Mouse (Mus musculus) hindbrain, embryonic 12.5 days (tissue): ENCODE data around the gene Chrna9. TPM values are rescaled to one million over a fixed set of nuclear protein-coding genes. Genes with fewer than 3 reads are reported as not detected.
"Not testable (repeated sequence)": the region's sequence is repeated elsewhere in the genome, so short reads cannot be mapped to it uniquely, and the experiment has no call there.

ENCODE experiments used
- ATAC-seq: fragments of 200-750 bp; cut with Nextera tagmentation; 2 replicates; pipeline ENCODE4 v1.8.0; 2017; ENCODE audit warnings: moderate TSS enrichment; ENCODE audit not compliant: low FRiP score
- H3K27ac ChIP-seq: fragments of 300-500 bp; sonication (generic); 2 replicates; pipeline ENCODE4 v1.5.1; 2016; ENCODE audit warnings: mild to moderate bottlenecking
- H3K27me3 ChIP-seq: fragments of 300-500 bp; sonication (generic); 2 replicates; pipeline ENCODE4 v1.6.1; 2016; ENCODE audit warnings: mild to moderate bottlenecking
- H3K36me3 ChIP-seq: fragments of 300-500 bp; sonication (generic); 2 replicates; pipeline ENCODE4 v1.6.1; 2016; ENCODE audit warnings: mild to moderate bottlenecking
- H3K4me1 ChIP-seq: fragments of 300-500 bp; sonication (generic); 2 replicates; pipeline ENCODE4 v1.6.1; 2016
- H3K4me2 ChIP-seq: fragments of 300-500 bp; sonication (generic); replicated peaks from 2 replicates; pipeline ENCODE4 v1.6.1; 2016; ENCODE audit warnings: mild to moderate bottlenecking
- H3K4me3 ChIP-seq: fragments of 300-500 bp; sonication (generic); 2 replicates; pipeline ENCODE4 v1.5.1; 2016; ENCODE audit warnings: mild to moderate bottlenecking
- H3K9ac ChIP-seq: fragments of 300-500 bp; sonication (generic); 2 replicates; pipeline ENCODE4 v1.6.1; 2016; ENCODE audit warnings: mild to moderate bottlenecking, moderate library complexity
- H3K9me3 ChIP-seq: fragments of 300-500 bp; sonication (generic); replicated peaks from 2 replicates; pipeline ENCODE4 v1.6.1; 2016; ENCODE audit warnings: mild to moderate bottlenecking
- WGBS: fragments of 180-500 bp; shearing (Covaris S2); methylation state at CpG from one replicate; pipeline ENCODE4 v1.1.7; 2016; 5-methylcytosine and 5-hydroxymethylcytosine counted together
- polyA plus RNA-seq: library from polyadenylated mRNA; unstranded; fragments of >200 nt; fragmentation: Nextera tagmentation; extraction: Ambion mirVana; gene quantifications from 2 replicates; pipeline ENCODE4 v1.2.1, GENCODE M21; 2016

The Chrna9 gene
- polyA plus RNA-seq, 1 experiment from 2014 or later = 0.19 TPM

GRCm38 (mm10) chr5:65967091-65967490 lies 32.4 kb downstream of the Chrna9 start:
- H3K4me3 ChIP-seq = no peak overlapping the region
- H3K9ac ChIP-seq = no peak overlapping the region
- 62% methylated on average over 12 of the region's 12 CpGs for WGBS
- H3K36me3 ChIP-seq = no peaks in the 10 kb centered on the region
- no peak overlapping the region for H3K4me2 ChIP-seq
- no peaks in the 10 kb centered on the region for H3K27me3 ChIP-seq
- no peaks in the 10 kb centered on the region for H3K4me1 ChIP-seq
- no peak overlapping the region for H3K27ac ChIP-seq
- no peaks in the 10 kb centered on the region for H3K9me3 ChIP-seq
- ATAC-seq = no peak

- WGBS = 90% methylated on average over 3 of the region's 3 CpGs
- H3K4me1 ChIP-seq = no peaks in the 10 kb centered on the region
- ATAC-seq = no peak
- no peaks in the 10 kb centered on the region for H3K36me3 ChIP-seq
- no peak overlapping the region for H3K9ac ChIP-seq
- no peaks in the 10 kb centered on the region for H3K27me3 ChIP-seq
- H3K9me3 ChIP-seq = no peaks in the 10 kb centered on the region
- no peak overlapping the region for H3K4me3 ChIP-seq
- H3K27ac ChIP-seq = no peak overlapping the region
- H3K4me2 ChIP-seq = no peak overlapping the region
Measured at GRCm38 (mm10) chr5:65968004-65968403, 33.3 kb downstream of the Chrna9 start.

GRCm38 (mm10) chr5:65973189-65973588 lies 38.5 kb downstream of the Chrna9 start:
- no peaks in the 10 kb centered on the region for H3K4me1 ChIP-seq
- no peaks in the 10 kb centered on the region for H3K9me3 ChIP-seq
- WGBS = 78% methylated on average over 2 of the region's 2 CpGs
- no peak overlapping the region for H3K9ac ChIP-seq
- no peak overlapping the region for H3K4me3 ChIP-seq
- no peaks in the 10 kb centered on the region for H3K27me3 ChIP-seq
- no peaks in the 10 kb centered on the region for H3K36me3 ChIP-seq
- no peak overlapping the region for H3K4me2 ChIP-seq
- ATAC-seq = no peak
- H3K27ac ChIP-seq = no peak overlapping the region

- Histone ChIP-seq H3K27me3 (no peaks in the 10 kb centered on the region), H3K9ac (no peak overlapping the region), H3K9me3 (no peaks in the 10 kb centered on the region), H3K4me1 (no peaks in the 10 kb centered on the region), H3K27ac (no peak overlapping the region), H3K36me3 (no peaks in the 10 kb centered on the region), H3K4me2 (no peak overlapping the region), H3K4me3 (no peak overlapping the region)
- no peak for ATAC-seq
- WGBS = 92% methylated on average over 12 of the region's 13 CpGs
Measured at GRCm38 (mm10) chr5:65975731-65976130, 41.0 kb downstream of the Chrna9 start.

- H3K4me3 ChIP-seq = no peak overlapping the region
- no peak overlapping the region for H3K9ac ChIP-seq
- ATAC-seq = no peak
- H3K9me3 ChIP-seq = no peaks in the 10 kb centered on the region
- H3K36me3 ChIP-seq = no peaks in the 10 kb centered on the region
- no peaks in the 10 kb centered on the region for H3K4me1 ChIP-seq
- H3K27ac ChIP-seq = no peak overlapping the region
- H3K27me3 ChIP-seq = no peaks in the 10 kb centered on the region
- 90% methylated on average over 5 of the region's 5 CpGs for WGBS
- no peak overlapping the region for H3K4me2 ChIP-seq
Measured at GRCm38 (mm10) chr5:65986426-65986825, 51.7 kb downstream of the Chrna9 start.

- 74% methylated on average over 3 of the region's 3 CpGs for WGBS
- H3K4me1 ChIP-seq, H3K36me3 ChIP-seq, H3K27me3 ChIP-seq, H3K9me3 ChIP-seq, H3K4me3 ChIP-seq, H3K27ac ChIP-seq, ATAC-seq, H3K4me2 ChIP-seq, H3K9ac ChIP-seq: not testable (repeated sequence)
Measured at GRCm38 (mm10) chr5:65987004-65987403, 52.3 kb downstream of the Chrna9 start.

- no peak for ATAC-seq
- H3K4me1 ChIP-seq = no peaks in the 10 kb centered on the region
- no peaks in the 10 kb centered on the region for H3K27me3 ChIP-seq
- no peak overlapping the region for H3K9ac ChIP-seq
- H3K4me2 ChIP-seq = no peak overlapping the region
- H3K9me3 ChIP-seq = no peaks in the 10 kb centered on the region
- H3K4me3 ChIP-seq = no peak overlapping the region
- WGBS = 90% methylated on average over 2 of the region's 2 CpGs
- H3K36me3 ChIP-seq = no peaks in the 10 kb centered on the region
- H3K27ac ChIP-seq = no peak overlapping the region
Measured at GRCm38 (mm10) chr5:65991191-65991590, 56.5 kb downstream of the Chrna9 start.

GRCm38 (mm10) chr5:65994643-65995042 lies 59.9 kb downstream of the Chrna9 start:
- no peak for ATAC-seq
- Histone ChIP-seq H3K4me2 (no peak overlapping the region), H3K9ac (no peak overlapping the region), H3K27ac (no peak overlapping the region), H3K27me3 (no peaks in the 10 kb centered on the region), H3K36me3 (no peaks in the 10 kb centered on the region), H3K4me1 (no peaks in the 10 kb centered on the region), H3K4me3 (no peak overlapping the region), H3K9me3 (no peaks in the 10 kb centered on the region)
- WGBS = 73% methylated on average over 6 of the region's 6 CpGs

GRCm38 (mm10) chr5:65997813-65998212 lies 63.1 kb downstream of the Chrna9 start:
- no peaks in the 10 kb centered on the region for H3K4me1 ChIP-seq
- no peaks in the 10 kb centered on the region for H3K27me3 ChIP-seq
- H3K4me3 ChIP-seq = no peak overlapping the region
- H3K36me3 ChIP-seq = no peaks in the 10 kb centered on the region
- no peak overlapping the region for H3K4me2 ChIP-seq
- H3K9me3 ChIP-seq = no peaks in the 10 kb centered on the region
- H3K9ac ChIP-seq = no peak overlapping the region
- H3K27ac ChIP-seq = no peak overlapping the region
- ATAC-seq = no peak

- no peaks in the 10 kb centered on the region for H3K9me3 ChIP-seq
- no peaks in the 10 kb centered on the region for H3K36me3 ChIP-seq
- 93% methylated on average over 7 of the region's 7 CpGs for WGBS
- H3K27me3 ChIP-seq = no peaks in the 10 kb centered on the region
- H3K27ac ChIP-seq = no peak overlapping the region
- no peak overlapping the region for H3K9ac ChIP-seq
- no peak overlapping the region for H3K4me3 ChIP-seq
- no peaks in the 10 kb centered on the region for H3K4me1 ChIP-seq
- no peak for ATAC-seq
- H3K4me2 ChIP-seq = no peak overlapping the region
Measured at GRCm38 (mm10) chr5:65999106-65999505, 64.4 kb downstream of the Chrna9 start.

GRCm38 (mm10) chr5:66000074-66000473 lies 65.4 kb downstream of the Chrna9 start:
- Histone ChIP-seq H3K9ac (no peak overlapping the region), H3K27ac (no peak overlapping the region), H3K4me1 (no peaks in the 10 kb centered on the region), H3K9me3 (no peaks in the 10 kb centered on the region), H3K36me3 (no peaks in the 10 kb centered on the region), H3K4me3 (no peak overlapping the region), H3K27me3 (no peaks in the 10 kb centered on the region), H3K4me2 (no peak overlapping the region)
- ATAC-seq = no peak
- WGBS = 75% methylated on average over 7 of the region's 7 CpGs

- 71% methylated on average over 6 of the region's 6 CpGs for WGBS
- ATAC-seq = no peak
Measured at GRCm38 (mm10) chr5:66000567-66001125, 65.9 kb downstream of the Chrna9 start.

GRCm38 (mm10) chr5:66001232-66001631 lies 66.5 kb downstream of the Chrna9 start:
- ATAC-seq = no peak
- H3K27me3 ChIP-seq = no peaks in the 10 kb centered on the region
- H3K36me3 ChIP-seq = no peaks in the 10 kb centered on the region
- H3K9me3 ChIP-seq = no peaks in the 10 kb centered on the region
- no peak overlapping the region for H3K4me2 ChIP-seq
- no peak overlapping the region for H3K9ac ChIP-seq
- 79% methylated on average over 5 of the region's 5 CpGs for WGBS
- H3K27ac ChIP-seq = no peak overlapping the region
- H3K4me3 ChIP-seq = no peak overlapping the region
- no peaks in the 10 kb centered on the region for H3K4me1 ChIP-seq

More at GRCm38 (mm10) chr5:66000567-66001125, 65.9 kb downstream of the Chrna9 start:
- no peaks in the 10 kb centered on the region for H3K9me3 ChIP-seq
- no peaks in the 10 kb centered on the region for H3K4me1 ChIP-seq
- H3K27ac ChIP-seq = no peak overlapping the region
- H3K36me3 ChIP-seq = no peaks in the 10 kb centered on the region
- H3K4me2 ChIP-seq = no peak overlapping the region
- H3K4me3 ChIP-seq = no peak overlapping the region
- H3K9ac ChIP-seq = no peak overlapping the region
- H3K27me3 ChIP-seq = no peaks in the 10 kb centered on the region
